Mouse (Mus musculus) midbrain, embryonic 14.5 days (tissue): ENCODE measurements at regions not wholly inside any gene's neighbourhood (a gene's known extent, or its start where the extent isn't known, plus 50 kb on each side); places are given as distances from the start of the nearest gene placed in this dataset.

ENCODE experiments used
- ATAC-seq: fragments of 200-750 bp; cut with Nextera tagmentation; 2 replicates; pipeline ENCODE4 v1.8.0; 2017; ENCODE audit warnings: moderate number of reproducible peaks, moderate library complexity; ENCODE audit not compliant: low FRiP score, low TSS enrichment
- DNase-seq: peaks from one replicate; pipeline ENCODE4 v3.0.0-alpha.2; 2015
- H3K27ac ChIP-seq: fragments of 300-500 bp; sonication (generic); replicated peaks from 2 replicates; pipeline ENCODE4 v1.5.1; 2014; ENCODE audit warnings: mild to moderate bottlenecking, low read depth, low read length, moderate library complexity
- H3K27me3 ChIP-seq: fragments of 300-500 bp; sonication (generic); 2 replicates; pipeline ENCODE4 v1.6.1; 2014; ENCODE audit warnings: low read length, control low read depth, mixed read lengths; ENCODE audit not compliant: control insufficient read depth, insufficient read depth
- H3K36me3 ChIP-seq: fragments of 300-500 bp; sonication (generic); 2 replicates; pipeline ENCODE4 v1.6.1; 2014; ENCODE audit warnings: low read length, control low read depth; ENCODE audit not compliant: control insufficient read depth, insufficient read depth
- H3K4me1 ChIP-seq: fragments of 300-500 bp; sonication (generic); 2 replicates; pipeline ENCODE4 v1.6.1; 2014; ENCODE audit warnings: mild to moderate bottlenecking, antibody characterized with exemption, low read length, control low read depth; ENCODE audit not compliant: control insufficient read depth, insufficient read depth
- H3K4me2 ChIP-seq: fragments of 300-500 bp; sonication (generic); 2 replicates; pipeline ENCODE4 v1.6.1; 2014; ENCODE audit warnings: mild to moderate bottlenecking, low read length, moderate library complexity
- H3K4me3 ChIP-seq: fragments of 300-500 bp; sonication (generic); replicated peaks from 2 replicates; pipeline ENCODE4 v1.5.1; 2014; ENCODE audit warnings: low read depth, low read length
- H3K9ac ChIP-seq: fragments of 300-500 bp; sonication (generic); replicated peaks from 2 replicates; pipeline ENCODE4 v1.6.1; 2014; ENCODE audit warnings: mild to moderate bottlenecking, low read length, moderate library complexity
- H3K9me3 ChIP-seq: fragments of 300-500 bp; sonication (generic); 2 replicates; pipeline ENCODE4 v1.6.1; 2016; ENCODE audit warnings: low read length, control low read depth, mixed read lengths; ENCODE audit not compliant: control insufficient read depth
- WGBS: fragments of 180-500 bp; shearing (Covaris S2); extraction: QIAGEN DNeasy Blood & Tissue Kit; methylation state at CpG from one replicate; pipeline ENCODE4 v1.1.7; 2014; 5-methylcytosine and 5-hydroxymethylcytosine counted together

GRCm38 (mm10) chr14:106924026-106924425, 818.0 kb downstream of the Trim52 start:
- no peaks in the 10 kb centered on the region for H3K27me3 ChIP-seq
- DNase-seq (no peak), ATAC-seq (no peak)
- H3K4me1 ChIP-seq = no peaks in the 10 kb centered on the region
- H3K27ac ChIP-seq = no peak overlapping the region
- H3K4me3 ChIP-seq = no peak overlapping the region
- H3K36me3 ChIP-seq = no peaks in the 10 kb centered on the region
- 92% methylated on average over 1 of the region's 1 CpGs for WGBS
- no peaks in the 10 kb centered on the region for H3K9me3 ChIP-seq
- no peak overlapping the region for H3K4me2 ChIP-seq
- no peak overlapping the region for H3K9ac ChIP-seq

DNA sequence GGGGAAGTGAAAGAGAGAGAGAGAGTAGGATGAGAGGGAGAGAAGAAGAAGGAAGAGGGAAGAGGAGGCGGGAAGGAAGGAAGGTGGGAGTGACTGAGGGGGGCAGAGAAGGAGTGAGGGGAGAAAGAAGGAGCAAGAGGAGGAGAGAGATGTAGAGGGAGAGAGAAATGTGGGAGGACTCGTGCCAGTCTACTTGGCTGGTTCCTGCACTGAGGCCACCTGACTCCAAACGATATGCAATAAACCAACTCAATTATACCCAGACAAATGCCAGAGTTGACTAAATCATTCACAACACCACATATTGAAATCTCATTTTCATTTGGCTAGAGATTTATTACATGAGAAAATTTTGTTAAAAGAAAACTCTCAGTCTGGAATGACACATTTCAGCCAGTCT, 818.4 kb downstream of the Trim52 start:
- Histone ChIP-seq H3K9ac (no peak overlapping the region), H3K27me3 (no peaks in the 10 kb centered on the region), H3K36me3 (no peaks in the 10 kb centered on the region), H3K4me3 (no peak overlapping the region), H3K4me1 (no peaks in the 10 kb centered on the region), H3K4me2 (no peak overlapping the region), H3K9me3 (no peaks in the 10 kb centered on the region), H3K27ac (no peak overlapping the region)
- ATAC-seq (no peak), DNase-seq (no peak)
- 81% methylated on average over 3 of the region's 3 CpGs for WGBS

DNA sequence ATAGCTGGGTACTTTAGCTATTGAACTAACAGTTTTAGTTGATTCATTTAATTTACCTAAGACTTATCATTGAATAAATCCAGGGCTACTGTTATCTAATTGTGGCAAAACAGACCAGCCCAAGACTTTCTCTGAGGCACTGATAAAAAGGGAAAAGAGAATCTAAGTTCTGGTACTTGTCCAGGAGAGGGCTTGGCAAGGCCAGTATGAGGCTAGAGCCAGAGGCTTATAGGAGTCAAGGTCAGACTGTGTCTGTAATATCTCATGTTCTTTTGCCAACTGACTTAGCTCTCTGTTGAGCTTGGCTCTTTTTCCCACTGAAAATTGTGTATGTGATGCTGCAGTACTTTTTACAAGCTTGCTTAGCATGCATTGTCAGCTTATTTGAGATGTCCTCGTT, 839.3 kb downstream of the Trim52 start:
- no peaks in the 10 kb centered on the region for H3K9me3 ChIP-seq
- WGBS = 83% methylated on average over 1 of the region's 1 CpGs
- no peak for DNase-seq

GRCm38 (mm10) chr14:106977958-106978357, 872.0 kb downstream of the Trim52 start:
- Histone ChIP-seq H3K27ac (no peak overlapping the region), H3K27me3 (no peaks in the 10 kb centered on the region), H3K9ac (no peak overlapping the region), H3K4me1 (no peaks in the 10 kb centered on the region), H3K4me3 (no peak overlapping the region), H3K9me3 (no peaks in the 10 kb centered on the region), H3K36me3 (no peaks in the 10 kb centered on the region), H3K4me2 (no peak overlapping the region)
- DNase-seq = no peak
- 87% methylated on average over 1 of the region's 1 CpGs for WGBS
- ATAC-seq = no peak

More for the DNA sequence above, 839.3 kb downstream of the Trim52 start:
- H3K27ac ChIP-seq = no peak overlapping the region
- H3K4me3 ChIP-seq = no peak overlapping the region
- no peak overlapping the region for H3K9ac ChIP-seq
- no peaks in the 10 kb centered on the region for H3K27me3 ChIP-seq
- ATAC-seq = no peak
- H3K36me3 ChIP-seq = no peaks in the 10 kb centered on the region
- no peaks in the 10 kb centered on the region for H3K4me1 ChIP-seq
- H3K4me2 ChIP-seq = no peak overlapping the region

DNA sequence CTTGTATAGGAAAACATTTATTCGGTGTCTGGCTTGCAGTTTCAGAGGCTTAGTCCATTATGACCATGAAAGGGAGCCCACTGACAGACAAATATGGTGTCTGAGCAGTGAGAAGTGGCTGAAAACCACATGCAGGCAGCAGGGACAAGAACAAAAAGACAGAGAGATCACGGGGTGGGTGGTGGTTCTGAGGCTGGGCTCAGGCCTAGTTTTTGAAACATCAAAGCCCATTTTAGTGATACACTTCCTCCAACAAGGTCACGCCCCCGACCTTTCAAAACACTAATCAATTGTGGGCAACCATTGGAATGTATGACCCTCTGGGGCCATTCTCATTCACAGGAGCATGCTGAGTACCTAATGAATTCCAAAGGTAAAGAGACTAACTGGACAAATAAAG, 874.8 kb downstream of the Trim52 start:
- WGBS = 9% methylated on average over 4 of the region's 4 CpGs
- Histone ChIP-seq H3K4me1 (no peaks in the 10 kb centered on the region), H3K9ac (no peak overlapping the region), H3K27me3 (no peaks in the 10 kb centered on the region), H3K9me3 (no peaks in the 10 kb centered on the region), H3K36me3 (no peaks in the 10 kb centered on the region), H3K4me2 (no peak overlapping the region), H3K4me3 (no peak overlapping the region), H3K27ac (no peak overlapping the region)
- no peak for ATAC-seq
- no peak for DNase-seq

DNA sequence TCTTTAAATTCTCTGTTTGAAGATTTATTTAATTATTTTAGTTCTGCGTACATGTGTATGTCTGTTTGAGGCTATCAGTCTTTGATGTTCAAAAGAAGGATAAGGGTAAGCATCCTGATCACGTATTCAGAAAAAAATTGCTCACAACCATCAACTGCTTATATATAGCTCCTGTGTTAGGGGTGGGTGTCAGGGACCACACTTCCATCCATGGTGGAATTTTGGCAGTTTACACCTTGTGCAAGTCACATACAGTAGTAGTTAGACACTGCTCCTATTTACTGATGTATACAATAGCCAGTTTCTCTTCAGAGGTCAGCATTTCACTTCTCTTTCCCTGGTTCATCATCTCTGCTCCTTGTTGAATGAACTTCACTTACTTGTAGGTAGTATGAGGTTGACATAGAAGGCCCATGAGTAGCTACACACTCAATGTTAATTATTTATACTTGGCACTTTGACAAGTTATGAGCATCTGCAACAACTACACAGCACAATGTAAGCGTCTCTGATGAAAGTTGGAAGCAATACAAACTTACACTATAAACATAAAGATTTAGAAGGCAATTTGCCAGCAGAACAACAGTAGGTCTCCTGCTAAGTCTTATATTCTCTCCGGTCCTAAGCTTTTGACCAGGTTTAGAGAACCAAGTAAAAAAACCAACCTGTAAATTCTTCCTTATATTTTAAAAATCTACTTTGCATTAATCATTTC, 891.7 kb downstream of the Trim52 start:
- Histone ChIP-seq H3K4me2 (no peak overlapping the region), H3K27ac (no peak overlapping the region), H3K27me3 (no peaks in the 10 kb centered on the region), H3K36me3 (no peaks in the 10 kb centered on the region), H3K9ac (no peak overlapping the region), H3K4me3 (no peak overlapping the region), H3K4me1 (no peaks in the 10 kb centered on the region), H3K9me3 (no peaks in the 10 kb centered on the region)
- DNase-seq = no peak
- WGBS = 92% methylated on average over 4 of the region's 4 CpGs
- ATAC-seq = no peak

- Histone ChIP-seq H3K4me1 (no peaks in the 10 kb centered on the region), H3K27me3 (no peaks in the 10 kb centered on the region), H3K9ac (no peak overlapping the region), H3K36me3 (no peaks in the 10 kb centered on the region), H3K4me2 (no peak overlapping the region), H3K4me3 (no peak overlapping the region), H3K27ac (no peak overlapping the region), H3K9me3 (no peaks in the 10 kb centered on the region)
- DNase-seq = no peak
- WGBS = 89% methylated on average over 1 of the region's 1 CpGs
- no peak for ATAC-seq
These were observed 899.0 kb downstream of the Trim52 start for GRCm38 (mm10) chr14:107004981-107005380.

- Histone ChIP-seq H3K36me3 (no peaks in the 10 kb centered on the region), H3K27me3 (no peaks in the 10 kb centered on the region), H3K4me3 (no peak overlapping the region), H3K27ac (no peak overlapping the region), H3K4me2 (no peak overlapping the region), H3K4me1 (no peaks in the 10 kb centered on the region), H3K9ac (no peak overlapping the region), H3K9me3 (no peaks in the 10 kb centered on the region)
- WGBS = 73% methylated on average over 2 of the region's 2 CpGs
- ATAC-seq (no peak), DNase-seq (peak; percentile 8)
These were observed 903.6 kb downstream of the Trim52 start for GRCm38 (mm10) chr14:107009617-107010016.

DNA sequence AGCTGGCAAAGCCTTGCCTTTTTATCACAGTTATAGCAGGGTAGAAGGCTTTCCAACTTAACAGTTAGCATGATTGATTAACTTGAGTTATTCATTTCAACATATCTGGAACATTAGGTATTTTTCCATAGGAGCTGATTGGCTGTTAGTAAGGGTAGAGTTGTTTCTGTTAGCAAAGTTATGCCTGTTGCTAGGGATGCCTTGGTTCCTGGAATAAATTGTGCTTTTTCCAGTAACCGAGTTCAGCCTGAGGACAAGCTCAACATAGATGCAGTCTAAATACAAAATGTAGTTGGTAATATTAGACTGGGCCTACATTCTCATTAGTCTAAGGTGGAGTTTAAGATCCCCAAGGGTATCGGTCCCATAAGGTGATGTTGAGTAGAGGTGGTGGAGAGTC, 927.8 kb downstream of the Trim52 start:
- H3K27me3 ChIP-seq = no peaks in the 10 kb centered on the region

More for the DNA sequence above, 927.8 kb downstream of the Trim52 start:
- DNase-seq (no peak), ATAC-seq (no peak)
- no peaks in the 10 kb centered on the region for H3K36me3 ChIP-seq
- no peak overlapping the region for H3K4me3 ChIP-seq
- H3K4me2 ChIP-seq = no peak overlapping the region
- WGBS = 94% methylated on average over 2 of the region's 2 CpGs
- no peaks in the 10 kb centered on the region for H3K4me1 ChIP-seq
- H3K9ac ChIP-seq = no peak overlapping the region
- no peak overlapping the region for H3K27ac ChIP-seq
- H3K9me3 ChIP-seq = no peaks in the 10 kb centered on the region
